Mouse (Mus musculus) lung, adult 2 months (tissue): ENCODE measurements around the gene Mepe. TPM values are rescaled to one million over a fixed set of nuclear protein-coding genes. Genes with fewer than 3 reads are reported as not detected.

Experiments
- DNase-seq: peaks from one replicate; pipeline ENCODE4 v3.0.0; 2022
- H3K4me1 ChIP-seq: fragments of 200-500 bp; 2 replicates; pipeline ENCODE4 v1.6.1; 2011; ENCODE audit warnings: low read length; ENCODE audit not compliant: control insufficient read depth, insufficient read depth
- H3K4me3 ChIP-seq: fragments of 200-500 bp; replicated peaks from 2 replicates; pipeline ENCODE3; 2011; ENCODE audit warnings: low read depth, mild to moderate bottlenecking, control low read depth, low read length; ENCODE audit errors: extremely low read depth
- CTCF ChIP-seq: fragments of 200-500 bp; IDR thresholded peaks from 2 replicates; pipeline ENCODE4 v1.5.1; 2011; ENCODE audit warnings: mild to moderate bottlenecking, low read length, control low read depth; ENCODE audit not compliant: insufficient read depth
- POLR2A ChIP-seq: fragments of 200-500 bp; IDR thresholded peaks from 2 replicates; pipeline ENCODE4 v1.6.1; 2011; ENCODE audit warnings: low read depth, mild to moderate bottlenecking, control low read depth, low read length, borderline replicate concordance; ENCODE audit errors: extremely low read depth
- WGBS: fragments of 180-500 bp; shearing (Covaris S2); methylation state at CpG from one replicate; pipeline ENCODE4 v1.1.7; 2018; 5-methylcytosine and 5-hydroxymethylcytosine counted together
- polyA plus RNA-seq: library from polyadenylated mRNA; depleted of rRNA; stranded (reverse); fragments of >200 nt; gene quantifications from 2 replicates; pipeline ENCODE4 v1.2.3, GENCODE M21; 2012

Gene Mepe
- polyA plus RNA-seq, 1 experiment: not detected

DNA sequence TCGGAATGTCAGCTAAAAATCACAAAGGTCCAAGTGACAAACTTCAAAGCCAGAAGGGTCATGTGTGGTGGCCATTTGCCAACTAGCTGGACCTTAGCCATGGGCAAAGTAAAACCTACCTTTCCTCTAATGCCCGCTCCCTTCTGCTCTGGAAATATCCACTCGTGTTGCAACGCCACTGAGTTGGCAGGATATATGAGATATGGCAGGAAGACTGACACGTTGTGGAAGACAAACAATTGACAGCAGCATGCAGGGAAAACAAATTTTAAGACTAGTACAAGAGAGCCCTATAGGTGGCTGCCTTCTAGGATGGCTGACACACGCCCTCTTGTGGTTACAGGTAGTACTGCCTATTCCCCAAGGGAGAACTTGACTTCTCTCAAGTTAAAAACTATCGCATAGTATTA, 8.1 kb downstream of the Mepe start:
- 12% methylated on average over 7 of the region's 7 CpGs for WGBS
- H3K4me1 ChIP-seq: peaks cover 4% of the 10 kb centered on the region; the same call in 1 of the 2 replicates
- H3K4me3 ChIP-seq: no peak overlapping the region
- TF ChIP-seq POLR2A (no peak), CTCF (peak; percentile 41; the same call in 1 of the 2 replicates)
- DNase-seq: peak; percentile 27

DNA sequence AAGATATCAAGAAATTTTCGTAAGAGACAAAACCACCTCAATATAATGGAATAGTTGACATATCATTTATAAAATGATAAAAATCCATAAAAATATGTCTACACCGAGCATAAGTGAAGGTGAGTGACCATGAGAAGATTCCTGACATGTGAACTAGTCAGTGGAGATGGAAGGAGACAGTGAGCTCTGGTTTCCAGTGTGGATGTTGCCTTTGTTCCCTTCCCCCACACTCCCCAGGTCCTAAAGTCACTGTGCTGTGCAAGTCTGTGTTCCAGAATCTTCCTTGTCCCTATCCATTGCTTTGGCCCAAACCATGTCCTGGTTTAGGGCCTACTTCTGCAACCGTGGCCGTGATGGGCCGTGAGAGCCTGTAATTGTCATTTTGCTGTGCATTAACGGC, 8.5 kb downstream of the Mepe start:
- TF ChIP-seq CTCF (no peak), POLR2A (no peak)
- Histone ChIP-seq H3K4me3 (no peak overlapping the region), H3K4me1 (peaks cover 4% of the 10 kb centered on the region; the same call in 1 of the 2 replicates)
- DNase-seq: no peak
- whole genome bisulfite sequencing: 79% methylated on average over 6 of the region's 6 CpGs

DNA sequence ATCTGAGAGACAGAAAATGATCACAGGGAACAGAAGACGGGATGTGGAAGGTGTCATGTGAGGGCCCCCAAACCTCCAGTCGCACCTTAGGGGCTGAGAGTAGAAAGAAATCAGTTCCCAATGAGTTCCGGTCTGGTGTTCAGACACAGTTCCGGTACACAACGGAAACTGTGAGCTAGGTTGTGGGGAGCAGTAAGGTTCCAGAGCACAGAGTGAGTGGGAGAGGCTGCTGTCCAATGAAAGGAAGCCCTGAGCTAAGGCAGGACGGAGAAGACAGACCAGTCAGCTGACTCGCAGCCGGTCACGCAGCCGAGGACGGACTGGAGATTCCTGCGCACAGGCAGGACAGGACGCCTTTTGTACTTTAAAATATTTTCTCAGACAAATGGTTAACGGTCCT, 9.4 kb downstream of the Mepe start:
- no peak for DNase-seq
- peaks cover 4% of the 10 kb centered on the region; the same call in 1 of the 2 replicates for H3K4me1 ChIP-seq
- WGBS: 84% methylated on average over 14 of the region's 14 CpGs
- TF ChIP-seq CTCF (no peak), POLR2A (no peak)
- H3K4me3 ChIP-seq: no peak overlapping the region

DNA sequence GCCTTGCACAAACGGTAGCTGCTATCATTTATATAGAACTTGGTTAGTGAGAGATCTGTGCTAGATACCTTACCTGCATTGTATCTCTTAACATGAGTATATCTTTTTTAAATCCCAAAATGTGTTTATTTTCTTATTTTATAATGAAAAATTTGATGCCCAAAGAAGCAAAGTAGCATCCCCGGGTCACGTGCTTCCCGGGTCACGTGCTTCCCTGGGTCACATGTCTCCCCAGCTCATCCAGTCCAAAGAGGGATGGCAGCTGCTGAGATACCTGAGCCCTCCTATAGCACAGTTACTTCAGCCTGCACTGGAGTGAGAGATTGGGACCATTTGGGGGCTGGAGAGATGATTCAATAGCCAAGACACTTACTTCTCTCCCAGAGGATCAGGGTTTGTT, 10.8 kb downstream of the Mepe start:
- no peak for DNase-seq
- TF ChIP-seq POLR2A: no peak
- TF ChIP-seq CTCF: no peak
- Histone ChIP-seq H3K4me3 (no peak overlapping the region), H3K4me1 (peaks cover 4% of the 10 kb centered on the region; the same call in 1 of the 2 replicates)
- 70% methylated on average over 5 of the region's 5 CpGs for WGBS

DNA sequence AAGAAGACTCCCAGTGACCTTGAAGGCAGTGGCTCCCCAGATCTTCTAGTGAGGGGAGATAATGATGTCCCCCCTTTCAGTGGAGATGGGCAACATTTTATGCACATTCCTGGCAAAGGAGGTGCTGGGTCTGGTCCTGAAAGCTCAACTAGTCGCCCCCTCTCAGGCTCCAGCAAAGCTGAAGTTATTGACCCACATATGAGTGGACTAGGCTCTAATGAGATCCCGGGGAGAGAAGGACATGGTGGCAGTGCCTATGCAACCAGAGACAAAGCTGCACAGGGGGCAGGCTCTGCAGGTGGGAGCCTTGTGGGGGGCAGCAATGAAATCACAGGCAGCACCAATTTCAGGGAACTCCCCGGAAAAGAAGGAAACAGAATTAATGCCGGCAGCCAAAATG, 12.4 kb downstream of the Mepe start:
- Histone ChIP-seq H3K4me1 (peaks cover 4% of the 10 kb centered on the region; the same call in 1 of the 2 replicates), H3K4me3 (no peak overlapping the region)
- 80% methylated on average over 4 of the region's 4 CpGs for WGBS
- no peak for DNase-seq
- TF ChIP-seq POLR2A (no peak), CTCF (no peak)

DNA sequence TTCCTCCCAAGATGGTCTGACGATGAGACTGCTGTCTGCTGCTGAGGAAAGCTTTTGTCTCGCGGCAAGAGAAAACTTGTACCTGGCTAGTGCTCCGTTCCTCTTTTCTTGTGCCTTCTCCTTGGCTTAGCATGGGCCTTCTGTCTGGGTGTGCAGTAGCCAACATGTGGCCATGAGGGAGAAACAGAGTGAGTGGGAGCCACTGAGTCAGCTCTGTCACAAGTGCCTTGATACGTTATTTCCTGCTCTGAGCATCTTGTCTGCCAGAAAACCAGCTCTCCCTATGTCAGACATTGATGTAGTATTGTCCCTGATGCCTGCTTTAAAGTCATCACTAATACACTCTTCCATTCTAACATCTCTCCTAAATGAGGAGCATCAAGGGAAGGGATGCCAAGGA, 13.9 kb downstream of the Mepe start:
- Histone ChIP-seq H3K4me1 (no peaks in the 10 kb centered on the region), H3K4me3 (no peak overlapping the region)
- no peak for DNase-seq
- no peak for TF ChIP-seq POLR2A
- no peak for TF ChIP-seq CTCF
- 78% methylated on average over 5 of the region's 5 CpGs for WGBS

DNA sequence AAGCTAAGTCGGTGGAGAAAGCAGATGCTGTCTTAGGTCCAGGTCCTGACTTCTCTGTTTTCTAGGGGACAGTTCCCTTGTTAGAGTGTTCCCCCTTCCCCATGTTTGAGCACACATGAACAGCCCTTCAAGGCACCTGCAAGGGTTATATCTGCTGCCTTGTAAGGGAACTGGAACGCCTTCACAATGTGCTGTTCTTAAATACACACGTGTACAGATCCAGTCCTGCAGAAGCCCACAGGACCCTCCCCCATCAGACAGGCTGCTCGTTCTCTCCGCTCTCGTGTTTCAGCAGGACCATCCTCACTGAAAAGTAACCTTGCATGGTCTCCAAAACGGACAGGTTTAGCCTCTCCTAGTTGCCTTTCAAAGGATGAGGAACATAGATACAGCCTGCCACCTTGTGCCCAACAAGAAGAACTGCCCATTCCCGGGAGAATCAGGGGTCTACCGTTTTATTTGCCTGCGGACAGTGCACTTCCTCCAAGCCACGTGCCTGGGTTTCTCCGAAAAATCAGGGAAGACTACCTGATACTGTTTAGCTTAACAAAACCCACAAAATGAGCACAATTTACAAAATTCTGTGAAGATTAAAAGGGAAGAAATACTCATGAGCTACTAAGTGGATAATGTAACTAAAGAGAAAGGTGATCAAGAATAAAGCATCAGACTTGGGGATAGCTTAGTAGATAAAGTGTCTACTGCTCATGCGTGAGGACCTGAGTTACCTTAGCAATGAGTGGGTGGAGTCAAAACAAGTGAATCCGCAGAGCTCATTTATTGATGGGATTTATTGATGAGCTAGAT, 14.8 kb downstream of the Mepe start:
- 16% methylated on average over 14 of the region's 14 CpGs for WGBS
- Histone ChIP-seq H3K4me3 (no peak overlapping the region), H3K4me1 (no peaks in the 10 kb centered on the region)
- TF ChIP-seq CTCF (peak; percentile 43), POLR2A (no peak)
- no peak for DNase-seq

DNA sequence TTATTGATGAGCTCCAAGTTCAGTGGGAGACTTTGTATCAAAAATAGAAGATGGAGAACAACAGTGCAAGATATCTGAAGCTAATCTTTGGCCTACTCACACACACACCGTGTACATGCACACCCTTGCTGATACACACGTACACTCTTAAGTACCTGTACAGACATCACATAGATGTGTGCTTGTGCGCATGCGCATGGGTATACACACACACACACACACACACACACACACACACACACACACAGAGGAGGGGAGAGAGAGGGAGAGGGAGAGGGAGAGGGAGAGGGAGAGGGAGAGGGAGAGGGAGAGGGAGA, 15.3 kb downstream of the Mepe start:
- TF ChIP-seq CTCF (no peak), POLR2A (no peak)
- H3K4me1 ChIP-seq: no peaks in the 10 kb centered on the region
- DNase-seq: no peak
- WGBS: 83% methylated on average over 4 of the region's 4 CpGs
- H3K4me3 ChIP-seq: no peak overlapping the region

DNA sequence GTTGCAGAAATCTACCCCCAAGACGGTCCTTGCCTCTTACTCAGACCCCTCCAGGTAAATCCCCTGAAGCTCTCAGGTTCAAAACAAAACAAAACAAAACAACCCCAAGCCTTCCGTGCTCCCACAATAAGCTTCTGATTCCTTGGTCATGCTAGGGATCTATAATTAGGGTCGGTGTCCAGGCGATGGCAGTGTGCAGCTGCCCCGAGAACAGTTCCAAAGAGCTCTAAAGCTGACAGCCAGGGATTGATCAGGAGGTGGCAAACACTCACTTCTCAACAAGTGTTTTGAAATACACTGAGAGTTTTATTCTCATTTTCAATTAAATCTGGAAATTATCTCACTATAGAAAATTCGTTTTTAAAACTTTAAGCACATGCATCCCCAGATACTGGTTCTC, 17.8 kb downstream of the Mepe start:
- Histone ChIP-seq H3K4me1 (no peaks in the 10 kb centered on the region), H3K4me3 (no peak overlapping the region)
- TF ChIP-seq POLR2A: no peak
- peak; percentile 22; the same call in 1 of the 2 replicates for TF ChIP-seq CTCF
- DNase-seq: no peak
- WGBS: 29% methylated on average over 6 of the region's 6 CpGs

DNA sequence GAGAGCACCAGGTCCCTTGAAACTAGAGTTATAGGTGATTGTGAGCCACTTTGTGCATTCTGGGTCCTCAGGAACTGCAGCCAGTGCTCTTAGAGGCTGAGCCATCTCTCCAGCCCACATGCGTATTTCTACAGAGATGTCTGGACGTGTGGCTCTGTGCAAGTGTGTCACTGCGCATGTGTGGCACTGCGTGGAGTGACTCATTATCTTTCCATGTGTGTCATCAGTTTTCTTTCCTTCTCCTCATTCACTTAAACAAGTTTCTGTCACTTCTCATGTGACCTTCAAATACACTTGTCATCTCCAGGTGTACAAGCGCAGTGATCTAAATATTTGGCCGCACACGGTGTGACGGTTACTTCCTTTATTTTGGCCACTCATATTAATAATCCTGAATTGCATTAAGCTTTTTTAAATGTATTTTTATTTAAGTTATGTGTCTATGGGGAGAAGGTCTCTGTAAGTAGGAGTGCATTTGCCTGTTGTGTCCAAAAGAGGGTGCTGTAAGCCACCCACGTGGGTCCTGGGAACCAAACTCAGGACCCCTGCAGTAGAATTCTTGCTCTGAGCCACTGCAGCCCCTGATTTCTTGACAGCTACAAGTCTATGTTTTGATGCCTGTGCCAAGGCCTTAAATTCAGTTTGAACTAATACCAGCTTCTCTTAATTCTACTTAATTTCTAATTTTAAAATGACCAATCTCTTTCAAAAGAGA, 19.6 kb downstream of the Mepe start:
- Histone ChIP-seq H3K4me1 (no peaks in the 10 kb centered on the region), H3K4me3 (no peak overlapping the region)
- WGBS: 70% methylated on average over 9 of the region's 9 CpGs
- TF ChIP-seq POLR2A: no peak
- peak; percentile 42; the same call in 1 of the 2 replicates for TF ChIP-seq CTCF
- DNase-seq: no peak
